Mouse (Mus musculus) embryo, embryonic 11 days (tissue): ENCODE measurements around the gene Cnih1.
"Not testable (repeated sequence)": the region's sequence is repeated elsewhere in the genome, so short reads cannot be mapped to it uniquely, and the experiment has no call there.

Experiments used
- DNase-seq: peaks from one replicate; pipeline ENCODE4 v3.0.0-alpha.2; 2015

Cnih1 gene

DNA sequence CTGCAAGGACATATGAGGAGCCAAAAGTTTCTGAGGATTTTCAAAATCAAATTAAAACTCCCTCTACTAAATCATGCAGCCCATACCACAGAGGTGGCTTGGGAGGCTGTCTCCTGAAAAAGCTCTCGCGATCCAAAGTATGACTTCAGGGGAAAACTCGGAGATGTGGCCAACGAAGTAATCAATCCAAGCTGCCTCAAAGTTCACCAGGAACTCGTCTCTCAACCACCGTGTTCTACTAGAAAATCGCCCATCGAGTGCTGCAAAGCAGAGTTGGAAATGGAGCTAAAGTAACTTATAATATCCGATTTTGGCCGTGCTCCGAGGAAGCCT, 791 bp downstream of the Cnih1 start:
- no peak for DNase-seq

DNA sequence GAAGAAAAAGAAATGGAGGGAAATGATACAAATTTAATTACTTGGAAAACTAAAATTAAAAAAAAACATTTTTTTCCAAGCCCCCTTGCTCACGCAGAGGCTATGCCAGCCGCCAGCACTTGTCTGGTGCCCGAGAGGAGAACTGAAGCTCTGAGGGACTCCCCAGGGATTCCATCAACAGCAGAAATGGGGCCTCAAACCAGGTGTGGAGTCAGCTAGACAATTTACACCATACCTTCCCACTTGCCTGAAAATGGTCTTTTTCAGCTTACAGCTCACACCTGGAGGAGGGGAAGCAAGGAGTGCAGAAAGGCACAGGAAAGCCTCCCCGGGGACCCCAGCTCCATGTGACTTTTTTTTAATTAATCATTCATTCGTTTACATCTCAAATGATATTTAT, 3.0 kb downstream of the Cnih1 start:
- DNase-seq = no peak

DNA sequence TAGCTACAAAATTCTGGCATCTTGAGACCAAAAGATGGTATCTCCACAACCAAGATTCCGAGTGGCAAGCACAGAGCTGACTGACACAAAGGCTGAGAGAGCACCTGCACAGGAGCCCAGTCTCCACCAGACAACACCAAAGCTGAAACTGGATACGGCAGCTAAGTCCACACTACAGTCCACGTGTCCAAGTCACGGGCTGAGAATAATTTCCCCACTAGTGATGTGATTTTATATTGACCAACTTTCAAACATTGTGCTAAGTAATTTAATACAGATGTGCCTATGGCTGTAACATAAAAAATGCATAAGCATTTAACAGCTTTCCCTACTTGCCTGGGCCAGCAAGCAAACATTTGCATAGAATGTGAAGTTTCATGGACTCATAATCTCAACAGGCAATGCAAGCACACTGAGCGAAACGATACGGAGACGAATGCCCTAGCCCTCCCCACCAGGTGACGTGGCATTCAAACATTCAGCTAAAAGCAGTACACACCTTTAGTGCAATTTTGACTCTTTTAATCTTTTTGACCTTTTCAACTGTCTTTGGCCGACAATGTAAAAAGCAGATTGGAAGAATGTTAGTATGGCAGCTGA, 4.8 kb downstream of the Cnih1 start:
- no peak for DNase-seq

DNA sequence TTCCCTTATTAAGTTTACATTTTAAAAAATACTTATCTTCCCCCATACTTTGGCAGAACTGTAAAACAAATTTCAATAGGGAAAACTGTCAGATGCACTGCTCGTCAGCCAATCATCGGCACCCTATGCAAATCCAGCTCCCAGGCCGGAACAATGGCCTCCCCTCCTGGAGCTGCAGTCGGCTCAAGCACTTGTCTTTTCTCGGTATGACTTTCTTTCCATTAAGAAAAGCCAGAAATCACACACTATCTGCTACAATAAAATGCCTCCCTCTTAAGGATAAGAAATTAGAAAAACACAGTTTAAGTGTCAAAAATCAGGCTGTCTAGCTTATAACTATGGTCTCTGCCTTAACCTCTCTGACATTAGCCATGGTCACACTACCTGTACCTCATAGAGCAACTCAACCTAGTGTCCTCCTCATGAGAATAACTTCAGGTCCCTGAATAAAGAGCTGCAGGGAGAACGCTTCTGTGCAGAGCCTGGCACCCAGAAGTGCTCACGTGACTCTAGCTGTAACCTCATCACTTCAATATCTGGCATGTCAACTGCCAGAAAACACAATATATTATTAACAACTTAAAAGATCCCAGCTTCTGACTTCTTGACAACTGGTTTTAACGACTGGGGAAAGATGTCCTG, 5.9 kb downstream of the Cnih1 start:
- no peak for DNase-seq

DNA sequence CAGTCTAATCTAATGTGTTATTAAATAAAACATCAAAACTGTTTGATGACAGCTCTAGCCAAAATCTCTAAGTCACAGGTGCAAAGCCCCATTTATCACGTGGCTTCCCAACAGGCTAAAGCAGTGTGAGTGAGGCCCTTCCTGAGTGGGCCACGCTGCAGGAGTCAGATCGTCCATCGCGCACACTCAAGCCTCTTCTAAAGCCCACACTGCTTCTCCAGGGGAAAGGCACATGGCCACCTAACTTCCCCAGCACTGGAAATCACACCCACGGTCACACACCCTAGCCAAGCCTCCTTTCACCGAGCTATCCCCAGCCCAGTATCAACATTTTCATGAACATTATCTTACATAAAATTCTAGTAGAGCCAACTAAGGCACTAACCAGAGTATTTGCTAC, 7.1 kb downstream of the Cnih1 start:
- DNase-seq = no peak

DNA sequence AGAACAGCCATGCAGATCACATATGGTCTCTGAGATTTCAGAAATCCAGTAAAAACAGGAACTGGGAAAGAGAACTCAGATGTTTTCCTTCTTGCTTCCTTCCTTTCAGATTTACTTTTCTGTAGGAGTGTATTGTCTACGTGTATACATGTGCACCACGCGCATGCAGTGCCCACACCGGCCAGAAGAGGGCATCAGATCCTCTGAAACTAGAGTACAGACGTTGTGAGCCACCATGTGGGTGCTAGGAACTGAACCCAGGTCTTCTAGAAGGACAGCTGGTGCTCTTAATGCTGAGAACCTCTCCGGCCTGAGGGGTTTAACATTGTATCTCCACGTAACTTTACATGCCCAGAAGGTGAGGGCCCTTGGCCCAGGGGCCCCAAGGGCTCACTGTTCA, 9.0 kb downstream of the Cnih1 start:
- DNase-seq = no peak

DNA sequence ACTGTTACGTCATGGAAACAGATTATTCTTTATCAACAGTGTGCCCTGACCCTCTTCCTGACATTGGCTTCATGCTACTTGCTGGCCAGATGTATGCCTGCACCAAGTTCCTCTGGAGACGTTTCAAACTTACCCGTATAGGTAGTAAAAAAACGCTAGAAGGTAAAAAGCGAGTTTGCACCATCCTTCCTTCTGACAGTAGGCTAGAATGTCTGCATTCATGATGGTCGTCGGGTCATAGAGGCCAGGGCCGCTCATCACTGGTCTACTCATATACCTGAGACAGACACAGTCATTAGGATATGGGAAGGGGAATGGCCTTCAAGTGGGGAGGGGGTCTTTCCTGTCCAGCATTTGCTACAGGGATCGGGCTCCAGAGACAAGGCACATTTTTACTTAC, 9.5 kb downstream of the Cnih1 start:
- DNase-seq = no peak

- no peak for DNase-seq
Measured at GRCm38 (mm10) chr14:46770036-46770435, 18.2 kb downstream of the Cnih1 start.

DNA sequence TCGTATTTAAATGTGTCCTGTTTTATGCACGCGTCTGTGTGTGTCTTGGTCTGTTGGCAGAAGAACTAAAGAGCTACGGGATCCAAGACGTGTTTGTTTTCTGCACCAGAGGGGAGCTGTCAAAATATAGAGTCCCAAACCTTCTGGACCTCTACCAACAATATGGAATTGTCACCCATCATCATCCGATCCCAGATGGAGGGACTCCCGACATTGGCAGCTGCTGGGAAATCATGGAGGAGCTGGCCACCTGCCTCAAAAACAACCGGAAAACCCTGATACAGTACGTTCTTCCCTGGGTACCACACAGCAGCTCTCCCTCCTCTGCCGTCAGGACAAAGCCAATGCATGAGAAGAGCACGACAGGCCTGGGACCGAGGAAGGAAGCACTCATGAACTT, 21.1 kb downstream of the Cnih1 start:
- no peak for DNase-seq

DNA sequence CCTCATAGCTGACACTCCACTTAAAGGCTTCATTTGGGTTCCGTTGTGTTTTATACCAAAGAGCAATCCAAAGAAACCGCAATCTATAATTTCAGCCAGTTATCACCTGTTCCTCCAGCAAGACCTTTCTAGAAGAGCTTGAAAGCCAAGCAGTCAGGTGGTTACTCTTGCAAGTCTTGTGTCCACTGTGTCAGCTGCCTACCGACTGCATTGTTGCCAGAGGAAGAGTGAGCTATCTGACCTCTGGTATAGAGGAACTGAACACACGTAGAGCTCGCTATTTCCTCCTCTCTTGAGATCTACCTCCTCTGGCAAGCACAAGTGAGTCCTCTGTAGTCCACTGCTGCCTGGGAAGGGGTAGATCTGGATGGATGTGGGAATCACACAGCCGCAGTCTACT, 27.0 kb downstream of the Cnih1 start:
- DNase-seq = peak; percentile 16

DNA sequence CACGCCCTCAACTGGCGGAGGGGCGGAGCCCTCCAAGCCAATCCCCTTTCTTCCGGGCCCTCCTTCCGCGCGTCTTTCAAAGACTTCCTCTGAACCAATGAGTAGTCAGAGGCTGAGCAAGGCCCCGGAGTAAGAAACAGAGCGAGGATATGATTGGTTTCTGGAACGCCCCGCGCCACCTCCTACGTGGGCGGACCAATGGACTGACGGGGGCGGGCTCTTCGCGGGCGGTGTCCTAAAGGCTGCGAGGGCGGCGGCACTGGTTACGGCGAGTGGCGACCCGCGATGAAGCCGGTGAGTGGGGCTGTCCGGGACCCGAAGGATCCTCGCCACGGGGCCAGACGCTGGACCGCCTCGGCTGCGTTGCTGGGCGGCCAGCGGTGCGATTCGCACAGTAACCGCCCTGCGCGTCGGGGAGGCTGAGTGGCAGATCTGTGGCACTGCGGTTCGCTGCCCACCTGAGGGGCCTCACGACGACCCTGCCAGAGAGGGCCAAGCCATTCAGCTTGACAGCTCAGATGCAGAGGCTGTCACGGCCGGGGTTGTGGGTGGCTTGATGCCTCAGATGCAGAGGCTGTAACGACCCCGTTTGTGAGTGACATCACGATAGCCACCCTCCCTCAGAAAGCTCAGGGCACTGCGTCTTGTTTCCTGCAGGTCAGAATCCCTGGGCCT, 27.7 kb downstream of the Cnih1 start, which contains the start of gene Cdkn3:
Cdkn3 (plus strand) TSS at position 187 of the 675 bp plus-strand sequence.
- peak; percentile 93 for DNase-seq

DNA sequence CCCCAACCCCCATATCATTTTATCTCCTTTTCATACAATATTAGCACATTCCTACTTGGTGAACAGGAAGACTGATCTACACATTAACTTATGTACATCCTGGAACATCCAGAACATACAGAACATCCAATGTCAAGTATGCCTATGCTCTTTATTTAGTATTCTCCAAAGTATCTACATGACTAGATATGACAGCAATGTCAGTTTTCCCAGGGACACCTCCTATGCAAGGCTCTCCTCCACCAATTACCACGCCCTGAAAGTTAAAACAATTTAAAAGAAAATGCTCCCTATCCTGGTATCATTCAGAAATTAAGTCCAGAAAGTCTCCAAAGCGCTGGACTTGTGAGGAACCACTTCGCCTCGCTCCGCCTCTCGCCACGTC, 28.2 kb downstream of the Cnih1 start:
- DNase-seq = no peak

DNA sequence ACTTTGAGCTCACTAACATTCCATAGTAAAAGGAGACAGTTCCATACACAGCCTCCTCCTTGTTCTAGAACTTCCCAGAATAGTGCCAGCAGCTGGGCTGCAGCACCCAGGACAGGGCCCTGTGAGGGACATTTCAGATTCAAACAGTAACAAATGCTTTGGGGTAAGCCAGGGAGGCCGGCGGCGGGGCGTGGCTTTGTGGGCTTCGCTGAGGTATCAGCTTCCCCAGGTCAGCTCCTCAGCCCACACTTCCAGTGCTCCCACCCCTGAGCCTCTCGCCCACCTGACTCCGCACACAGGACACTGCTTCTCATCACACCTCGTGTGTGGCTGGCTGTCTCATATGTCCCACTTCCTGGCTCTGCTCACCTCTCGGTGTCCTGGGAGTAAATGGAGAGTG, 30.5 kb downstream of the Cnih1 start:
- DNase-seq = no peak

DNA sequence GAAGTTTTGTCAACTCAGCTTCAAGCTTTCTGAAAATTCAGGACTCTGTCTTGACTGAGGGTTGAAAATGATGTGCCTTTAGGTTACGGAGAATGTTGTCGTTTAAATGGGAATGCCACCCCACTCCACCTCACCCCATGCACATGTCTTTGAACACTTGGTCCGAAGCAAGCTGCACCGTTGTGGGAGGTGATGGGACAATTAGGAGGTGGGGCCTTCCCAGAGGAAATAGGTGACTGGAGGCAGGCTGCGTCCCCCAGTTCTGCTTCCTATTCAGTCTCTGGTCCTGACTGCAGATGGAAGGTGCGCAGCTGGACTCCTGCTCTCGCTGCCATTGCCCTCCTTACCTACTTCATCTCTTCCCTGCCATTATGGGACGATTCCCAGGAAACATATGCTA, 32.4 kb downstream of the Cnih1 start:
- DNase-seq = no peak

DNA sequence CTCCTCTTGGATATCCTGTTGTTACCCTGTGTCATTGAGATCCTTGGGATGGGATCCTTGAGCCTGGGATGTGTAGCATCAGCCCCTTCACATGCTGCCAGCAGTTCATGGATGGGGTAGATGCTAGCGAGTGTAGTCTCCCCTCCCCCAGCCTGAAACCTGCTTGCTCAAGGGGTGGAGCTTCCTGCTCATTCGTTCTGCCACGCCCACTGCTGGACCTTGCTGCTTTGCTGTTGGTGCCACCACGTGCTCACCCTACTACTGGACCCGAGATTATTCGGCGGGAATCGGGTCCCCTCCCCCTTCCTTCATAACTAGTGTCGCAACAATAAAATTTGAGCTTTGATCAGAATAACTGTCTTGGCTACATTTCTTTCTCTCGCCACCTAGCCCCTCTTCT, 33.8 kb downstream of the Cnih1 start:
- DNase-seq = not testable (repeated sequence)

DNA sequence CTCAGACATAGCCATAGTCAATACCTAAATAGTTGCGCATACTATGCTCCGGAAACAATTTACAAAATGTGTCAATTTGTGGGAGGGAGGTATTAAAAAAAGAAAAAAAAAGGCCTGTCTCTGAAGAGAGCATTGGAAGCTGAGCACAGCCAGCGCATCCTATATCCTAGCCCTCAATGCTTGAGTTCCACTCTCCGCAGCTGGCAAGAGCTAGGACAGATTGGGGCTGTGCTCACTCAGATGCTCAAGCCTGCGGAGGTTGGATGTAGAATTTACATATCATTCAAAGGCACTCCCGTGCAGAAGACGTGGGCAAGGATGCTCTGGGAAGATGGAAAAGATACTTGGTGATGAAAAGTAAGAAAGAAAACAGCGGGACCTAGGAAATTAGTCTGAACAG, 42.8 kb downstream of the Cnih1 start:
- DNase-seq = no peak

- no peak for DNase-seq
Measured at GRCm38 (mm10) chr14:46742674-46743073, 45.5 kb downstream of the Cnih1 start.

DNA sequence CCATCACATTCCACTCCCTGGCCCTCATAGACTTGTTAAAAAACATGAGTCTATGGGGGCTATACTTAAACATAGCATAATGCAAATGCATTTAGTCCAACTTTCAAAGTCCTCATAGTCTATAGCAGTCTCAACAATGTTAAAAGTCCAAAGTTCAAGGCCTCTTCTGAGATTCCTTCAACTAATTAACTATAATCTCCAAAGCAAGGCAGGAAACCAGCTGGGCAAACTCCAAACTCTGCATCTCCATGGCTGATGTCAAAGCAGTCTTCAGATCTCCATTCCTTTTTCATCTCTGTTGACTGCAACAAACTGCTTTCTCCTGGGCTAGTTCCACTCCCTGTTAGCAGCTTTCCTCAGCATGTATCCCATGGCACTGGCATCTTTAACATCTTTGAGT, 50.9 kb downstream of the Cnih1 start:
- DNase-seq = not testable (repeated sequence)

- DNase-seq = no peak
Measured at GRCm38 (mm10) chr14:46736366-46736765, 51.8 kb downstream of the Cnih1 start.

DNA sequence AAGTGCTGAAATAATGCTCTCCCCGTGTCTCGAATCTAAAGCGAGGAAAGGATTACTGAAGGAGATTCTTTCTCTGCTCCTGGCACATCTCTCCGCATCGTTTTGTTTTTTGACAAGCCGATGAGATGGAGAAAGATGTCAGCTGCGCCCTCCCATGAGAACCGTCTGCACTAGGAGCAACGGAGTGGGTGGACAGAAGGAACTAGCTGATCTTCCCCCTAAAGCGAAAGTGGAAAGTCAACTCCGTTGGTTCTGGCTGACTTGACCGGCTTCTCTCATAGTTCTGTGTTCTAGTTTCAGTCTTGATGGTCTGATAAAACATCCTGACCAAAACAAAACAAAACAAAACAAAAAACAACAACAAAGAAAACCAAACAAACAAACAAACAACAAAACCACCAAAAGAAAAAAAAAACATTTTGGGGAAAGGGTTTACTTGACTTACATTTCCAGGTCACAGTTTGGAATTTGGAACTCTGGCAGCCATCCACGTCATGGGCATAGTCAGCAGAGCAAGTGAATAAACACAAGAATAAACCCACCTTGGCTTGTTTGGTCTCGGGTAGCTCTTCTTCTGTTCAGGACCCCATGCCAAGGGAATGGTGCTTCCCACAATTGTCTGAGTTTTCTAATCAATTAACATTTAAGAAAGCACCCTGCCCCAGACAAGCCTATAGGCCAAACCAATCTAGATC, 53.3 kb downstream of the Cnih1 start:
- DNase-seq = no peak

- no peak for DNase-seq
Measured at GRCm38 (mm10) chr14:46734262-46734661, 53.9 kb downstream of the Cnih1 start.

DNA sequence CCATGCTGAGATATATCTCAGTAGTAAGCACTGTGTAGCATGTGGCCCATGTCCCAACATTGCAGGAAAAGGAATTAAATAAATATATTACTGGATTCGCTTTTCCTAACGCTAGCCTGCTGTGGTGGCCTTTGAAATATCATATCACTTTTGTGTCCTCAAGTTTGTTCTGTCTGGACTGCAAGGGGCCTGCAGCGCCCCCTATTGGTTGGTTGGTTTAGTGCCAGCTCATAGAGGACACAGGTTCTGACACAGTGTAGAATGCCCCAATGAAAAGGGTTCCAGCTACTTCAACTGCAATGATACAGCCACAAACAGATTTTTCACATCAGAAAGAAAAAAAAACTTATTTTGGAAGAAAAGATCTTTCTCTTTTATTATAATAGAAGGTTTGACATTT, 62.5 kb downstream of the Cnih1 start:
- DNase-seq = no peak
